Mouse (Mus musculus) midbrain, embryonic 16.5 days (tissue): ENCODE results near the gene Gm11937. TPM values are rescaled to one million over a fixed set of nuclear protein-coding genes. Genes with fewer than 3 reads are reported as not detected.
"Not testable (repeated sequence)": the region's sequence is repeated elsewhere in the genome, so short reads cannot be mapped to it uniquely, and the experiment has no call there.

ENCODE experiments used
- ATAC-seq: fragments of 200-750 bp; cut with Nextera tagmentation; 2 replicates; pipeline ENCODE4 v1.8.0; 2017; ENCODE audit warnings: moderate TSS enrichment
- H3K27ac ChIP-seq: fragments of 300-500 bp; sonication (generic); 2 replicates; pipeline ENCODE4 v1.5.1; 2014; ENCODE audit warnings: mild to moderate bottlenecking, low read length, mixed read lengths
- H3K27me3 ChIP-seq: fragments of 300-500 bp; sonication (generic); 2 replicates; pipeline ENCODE4 v1.6.1; 2014; ENCODE audit warnings: low read depth, low read length, mixed read lengths; ENCODE audit not compliant: control insufficient read depth, insufficient read depth
- H3K36me3 ChIP-seq: fragments of 300-500 bp; sonication (generic); 2 replicates; pipeline ENCODE4 v1.6.1; 2014; ENCODE audit warnings: mild to moderate bottlenecking, low read length, moderate library complexity, mixed read lengths; ENCODE audit not compliant: control insufficient read depth, insufficient read depth
- H3K4me1 ChIP-seq: fragments of 300-500 bp; sonication (generic); 2 replicates; pipeline ENCODE4 v1.6.1; 2014; ENCODE audit warnings: mild to moderate bottlenecking, low read length, mixed read lengths; ENCODE audit not compliant: control insufficient read depth, insufficient read depth
- H3K4me2 ChIP-seq: fragments of 300-500 bp; sonication (generic); 2 replicates; pipeline ENCODE4 v1.6.1; 2014; ENCODE audit warnings: mild to moderate bottlenecking, low read length, mixed read lengths
- H3K4me3 ChIP-seq: fragments of 300-500 bp; sonication (generic); 2 replicates; pipeline ENCODE4 v1.5.1; 2014; ENCODE audit warnings: low read depth, mild to moderate bottlenecking, low read length, moderate library complexity, mixed read lengths
- H3K9ac ChIP-seq: fragments of 300-500 bp; sonication (generic); 2 replicates; pipeline ENCODE4 v1.6.1; 2014; ENCODE audit warnings: low read depth, low read length, mixed read lengths
- H3K9me3 ChIP-seq: fragments of 300-500 bp; sonication (generic); replicated peaks from 2 replicates; pipeline ENCODE4 v1.6.1; 2014; ENCODE audit warnings: mild to moderate bottlenecking, low read length, mixed read lengths; ENCODE audit not compliant: control insufficient read depth, poor library complexity, severe bottlenecking
- WGBS: fragments of 180-500 bp; shearing (Covaris S2); extraction: QIAGEN DNeasy Blood & Tissue Kit; methylation state at CpG from one replicate; pipeline ENCODE4 v1.1.7; 2014; 5-methylcytosine and 5-hydroxymethylcytosine counted together
- polyA plus RNA-seq: library from polyadenylated mRNA; unstranded; fragments of >200 nt; fragmentation: Nextera tagmentation; extraction: Ambion mirVana; gene quantifications from 2 replicates; pipeline ENCODE4 v1.2.1, GENCODE M21; 2015

Gene Gm11937
- polyA plus RNA-seq, 1 experiment from 2014 or later = not detected

- WGBS = 76% methylated on average over 6 of the region's 6 CpGs
- not testable (repeated sequence) for H3K4me1 ChIP-seq, H3K27ac ChIP-seq, H3K4me2 ChIP-seq, ATAC-seq, H3K4me3 ChIP-seq, H3K9ac ChIP-seq, H3K9me3 ChIP-seq, H3K27me3 ChIP-seq, H3K36me3 ChIP-seq
Observed at GRCm38 (mm10) chr11:99597742-99598141, 12.2 kb downstream of the Gm11937 start, which contains the start of gene Krtap9-3. Krtap9-3 (minus strand) TSS chr11:99598105.

- Histone ChIP-seq H3K4me2 (no peak within 1 kb of the TSS), H3K9ac (no peak within 1 kb of the TSS), H3K4me1 (no peaks in the 10 kb centered on the region), H3K27ac (no peak within 1 kb of the TSS), H3K9me3 (no peaks in the 10 kb centered on the region), H3K36me3 (no peaks in the 10 kb centered on the region), H3K4me3 (no peak within 1 kb of the TSS), H3K27me3 (no peaks in the 10 kb centered on the region)
- ATAC-seq = no peak
- 92% methylated on average over 6 of the region's 6 CpGs for WGBS
Observed at GRCm38 (mm10) chr11:99590981-99591380, 19.0 kb downstream of the Gm11937 start, which contains the start of gene Krtap1-3. Krtap1-3 (minus strand) TSS chr11:99591339.

GRCm38 (mm10) chr11:99585096-99585495 is 24.9 kb downstream of the Gm11937 start:
- 90% methylated on average over 7 of the region's 7 CpGs for WGBS
- Histone ChIP-seq H3K9ac (no peak overlapping the region), H3K4me2 (no peak overlapping the region), H3K4me3 (no peak overlapping the region), H3K4me1 (no peaks in the 10 kb centered on the region), H3K27ac (no peak overlapping the region), H3K9me3 (no peaks in the 10 kb centered on the region), H3K27me3 (no peaks in the 10 kb centered on the region), H3K36me3 (no peaks in the 10 kb centered on the region)
- ATAC-seq = no peak

DNA sequence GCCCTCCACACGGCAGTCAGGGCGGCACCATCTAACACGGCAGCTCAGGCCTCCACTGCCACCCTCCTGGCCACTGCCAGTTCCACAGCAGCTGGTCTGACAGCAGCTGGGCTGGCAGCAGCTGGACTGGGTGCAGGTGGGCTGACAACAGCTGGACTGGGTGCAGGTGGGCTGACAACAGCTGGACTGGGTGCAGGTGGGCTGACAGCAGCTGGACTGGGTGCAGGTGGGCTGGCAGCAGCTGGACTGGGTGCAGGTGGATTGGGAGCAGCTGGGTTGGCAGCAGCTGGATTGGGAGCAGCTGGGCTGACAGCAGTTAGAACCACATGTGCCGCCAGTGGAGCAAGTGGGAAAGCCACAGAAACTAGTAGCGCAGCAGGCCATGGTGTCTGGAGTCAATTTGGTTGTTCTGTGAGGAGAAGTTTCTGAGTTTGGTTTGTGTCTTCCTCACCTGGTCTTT is 26.7 kb downstream of the Gm11937 start, which contains the start of gene Krtap1-4:
Krtap1-4 (minus strand) TSS at position 410 of the 460 bp plus-strand sequence.
- Histone ChIP-seq H3K9me3 (no peaks in the 10 kb centered on the region), H3K27me3 (no peaks in the 10 kb centered on the region), H3K27ac (no peak within 1 kb of the TSS), H3K4me3 (no peak within 1 kb of the TSS), H3K9ac (no peak within 1 kb of the TSS), H3K4me1 (no peaks in the 10 kb centered on the region), H3K4me2 (no peak within 1 kb of the TSS), H3K36me3 (no peaks in the 10 kb centered on the region)
- no peak for ATAC-seq
- WGBS = 82% methylated on average over 5 of the region's 5 CpGs

DNA sequence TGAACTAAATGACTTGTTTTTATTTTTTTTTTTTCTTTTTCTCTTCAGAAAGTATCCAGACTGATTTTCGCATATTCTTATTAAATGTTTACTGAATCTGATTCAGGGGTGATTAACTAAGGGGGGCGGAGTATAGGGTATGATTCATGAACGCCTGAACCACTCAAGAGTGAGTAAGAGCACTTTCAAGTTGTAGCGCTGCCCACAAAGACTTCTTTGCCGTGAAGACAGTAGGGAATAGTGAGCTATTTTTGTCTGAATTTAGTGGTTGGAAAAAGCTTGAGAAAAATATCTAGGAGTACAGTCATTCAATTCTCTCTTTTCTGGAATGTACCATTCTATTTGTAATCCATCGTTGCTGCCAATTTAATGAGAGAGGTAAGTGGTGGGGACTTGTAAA is 28.4 kb downstream of the Gm11937 start:
- 85% methylated on average over 6 of the region's 6 CpGs for WGBS
- Histone ChIP-seq H3K9me3 (no peaks in the 10 kb centered on the region), H3K4me3 (no peak overlapping the region)

DNA sequence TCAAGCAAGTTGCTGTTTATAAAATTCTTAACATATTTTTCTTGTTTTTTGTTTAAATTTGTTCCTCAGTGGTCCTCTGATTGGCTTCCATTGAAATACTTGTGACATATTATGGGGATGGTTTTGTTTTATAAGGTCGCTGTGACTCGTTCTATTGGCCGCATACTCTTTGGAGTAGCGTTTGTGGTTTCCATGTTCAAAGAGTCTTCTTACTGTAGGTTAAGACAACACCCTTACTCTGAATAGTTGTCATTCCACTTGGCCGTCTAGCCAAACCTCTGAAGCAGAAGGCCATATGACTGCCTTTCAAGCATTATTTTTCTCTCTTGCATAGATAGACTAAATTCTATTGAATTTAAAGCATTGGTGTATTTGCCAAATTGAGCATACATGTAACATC is 28.9 kb downstream of the Gm11937 start:
- no peak overlapping the region for H3K9ac ChIP-seq
- no peaks in the 10 kb centered on the region for H3K27me3 ChIP-seq
- no peak overlapping the region for H3K27ac ChIP-seq
- no peaks in the 10 kb centered on the region for H3K9me3 ChIP-seq
- no peak for ATAC-seq
- no peaks in the 10 kb centered on the region for H3K4me1 ChIP-seq
- no peaks in the 10 kb centered on the region for H3K36me3 ChIP-seq
- no peak overlapping the region for H3K4me2 ChIP-seq
- 95% methylated on average over 5 of the region's 5 CpGs for WGBS
- no peak overlapping the region for H3K4me3 ChIP-seq

More for the DNA sequence above, 28.4 kb downstream of the Gm11937 start:
- H3K4me2 ChIP-seq = no peak overlapping the region
- H3K27ac ChIP-seq = no peak overlapping the region
- ATAC-seq = no peak
- no peaks in the 10 kb centered on the region for H3K4me1 ChIP-seq
- H3K36me3 ChIP-seq = no peaks in the 10 kb centered on the region
- no peak overlapping the region for H3K9ac ChIP-seq
- no peaks in the 10 kb centered on the region for H3K27me3 ChIP-seq

DNA sequence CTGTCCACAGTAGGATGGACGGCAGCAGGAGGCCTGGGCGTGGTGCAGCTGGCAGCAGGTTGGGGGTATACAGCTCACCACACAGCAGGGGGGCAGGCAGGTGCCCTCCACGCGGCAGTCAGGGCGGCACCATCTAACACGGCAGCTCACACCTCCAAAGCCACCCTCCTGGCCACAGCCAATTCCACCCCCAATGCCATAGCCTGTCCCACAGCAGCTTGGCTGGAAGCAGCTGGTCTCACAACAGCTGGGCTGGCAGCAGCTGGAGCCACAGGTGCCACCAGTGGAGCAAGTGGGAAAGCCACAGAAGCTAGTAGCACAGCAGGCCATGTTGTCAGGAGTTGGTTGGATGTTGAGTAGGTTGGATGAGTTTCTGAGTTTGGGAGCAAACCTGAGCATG is 29.4 kb downstream of the Gm11937 start, which contains the start of gene Krtap1-5:
Krtap1-5 (minus strand) TSS at position 381 of the 400 bp plus-strand sequence.
- Histone ChIP-seq H3K36me3 (no peaks in the 10 kb centered on the region), H3K4me3 (no peak within 1 kb of the TSS), H3K4me1 (no peaks in the 10 kb centered on the region), H3K27ac (no peak within 1 kb of the TSS), H3K9ac (no peak within 1 kb of the TSS), H3K9me3 (no peaks in the 10 kb centered on the region), H3K4me2 (no peak within 1 kb of the TSS), H3K27me3 (no peaks in the 10 kb centered on the region)
- 85% methylated on average over 6 of the region's 6 CpGs for WGBS
- ATAC-seq = no peak

DNA sequence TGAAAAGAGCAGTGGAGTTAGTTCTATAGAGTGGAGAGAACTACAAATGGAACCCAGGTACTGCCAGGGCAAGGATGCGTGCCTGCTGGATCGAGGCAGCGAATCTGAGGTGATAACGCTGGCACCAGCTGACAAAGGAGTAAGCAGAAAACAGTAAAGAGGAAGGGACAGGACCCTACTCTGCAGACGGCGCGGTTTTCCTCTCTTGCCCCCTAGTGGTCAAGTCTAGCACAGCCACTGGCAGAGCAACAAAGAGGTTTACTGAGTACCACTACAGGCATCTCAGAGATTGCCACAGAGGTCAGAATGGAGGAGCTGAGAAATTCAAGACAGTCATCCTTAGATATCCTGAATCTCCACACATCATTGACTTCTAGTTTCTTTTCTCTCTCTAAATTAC is 35.9 kb downstream of the Gm11937 start:
- H3K4me2 ChIP-seq = peak overlapping the region; percentile 40
- no peaks in the 10 kb centered on the region for H3K27me3 ChIP-seq
- H3K36me3 ChIP-seq = no peaks in the 10 kb centered on the region
- no peaks in the 10 kb centered on the region for H3K4me1 ChIP-seq
- peak overlapping the region; percentile 7; the same call in 1 of the 2 replicates for H3K4me3 ChIP-seq
- H3K9me3 ChIP-seq = no peaks in the 10 kb centered on the region
- no peak overlapping the region for H3K9ac ChIP-seq
- peak; percentile 51; the same call in 1 of the 2 replicates for ATAC-seq
- H3K27ac ChIP-seq = no peak overlapping the region
- 1% methylated on average over 7 of the region's 7 CpGs for WGBS

GRCm38 (mm10) chr11:99573164-99573563 is 36.8 kb downstream of the Gm11937 start:
- Histone ChIP-seq H3K4me3 (no peak overlapping the region), H3K27ac (no peak overlapping the region), H3K9me3 (no peaks in the 10 kb centered on the region), H3K36me3 (no peaks in the 10 kb centered on the region), H3K27me3 (no peaks in the 10 kb centered on the region), H3K9ac (no peak overlapping the region), H3K4me1 (no peaks in the 10 kb centered on the region), H3K4me2 (no peak overlapping the region)
- WGBS = 14% methylated on average over 4 of the region's 4 CpGs
- no peak for ATAC-seq
